Mouse (Mus musculus) liver, postnatal 0 days (tissue): Measurements from ENCODE around the gene Slc39a8.
A peak's percentile ranks its signal among the peaks of the same experiment; 100 is the strongest.

ENCODE experiments used
- CTCF ChIP-seq: sonication (generic); IDR thresholded peaks from 2 replicates; pipeline ENCODE4 v1.5.1; 2016; ENCODE audit warnings: antibody characterized with exemption, low read depth
- EP300 ChIP-seq: IDR thresholded peaks from 2 replicates; pipeline ENCODE4 v1.6.1; 2016; ENCODE audit warnings: antibody characterized with exemption, low read depth, mild to moderate bottlenecking

- TF ChIP-seq CTCF: peak; percentile 41
- no peak for TF ChIP-seq EP300
Observed at GRCm38 (mm10) chr3:135903366-135903765, 78.3 kb downstream of the Slc39a8 start.
